In the genomic region with DNA sequence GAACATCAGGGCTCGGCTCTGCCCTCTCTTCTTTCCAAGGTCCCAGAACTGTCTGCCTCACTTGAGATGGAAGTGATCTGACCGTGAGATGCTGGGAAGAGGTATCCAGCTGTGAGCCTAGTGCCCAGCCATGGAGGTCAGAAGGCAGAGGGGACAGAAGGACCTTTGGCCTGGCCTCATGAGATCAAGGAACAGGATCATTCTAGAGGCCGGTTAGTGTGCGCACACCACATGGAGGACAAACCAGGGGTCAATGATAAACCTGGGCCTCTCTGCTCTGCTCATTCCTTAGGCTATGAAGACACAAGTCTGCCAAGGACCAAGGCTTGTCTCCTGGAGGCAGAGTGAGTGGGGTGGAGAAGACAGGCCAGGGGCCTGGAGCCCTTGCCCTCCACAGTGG, we compare ENCODE assay signal across 25 mouse cellular contexts.
DNase-seq lines count a peak whose midpoint lies in the region; ATAC-seq and TF ChIP-seq lines count a peak whose summit lies in the region.
"Had no signal": no experiment of that assay in that cellular context is flagged by ENCODE, and none has a peak within 500 bp of the region (broad histone marks: within the 10 kb centered on the region; RNA-seq: fewer than 3 reads in every experiment).

No protein-coding gene starts in this region.

- no peaks in the 10 kb centered on the region for H3K27me3 ChIP-seq in heart, embryonic 15.5 days
- no peaks in the 10 kb centered on the region for H3K27me3 ChIP-seq in kidney, embryonic 16.5 days (ENCODE audit: insufficient read depth, low read length)
- no peaks in the 10 kb centered on the region for H3K27me3 ChIP-seq in intestine, postnatal 0 days (replicated peaks; ENCODE audit: control insufficient read depth, insufficient read depth, low read length)
- no peaks in the 10 kb centered on the region for H3K27me3 ChIP-seq in stomach, postnatal 0 days (ENCODE audit: control insufficient read depth, insufficient read depth, low read length)
- H3K27me3 ChIP-seq: heart, embryonic 12.5 days; lung, embryonic 15.5 days; megakaryocyte, embryonic 14.5 days; midbrain, embryonic 15.5 days had no signal

- no peak overlapping the region for H3K4me2 ChIP-seq in heart, embryonic 15.5 days
- H3K4me2 ChIP-seq in kidney, embryonic 16.5 days (replicated peaks; ENCODE audit: low read depth, low read length) = no peak overlapping the region
- no peak overlapping the region for H3K4me2 ChIP-seq in intestine, postnatal 0 days (replicated peaks; ENCODE audit: low read depth)
- H3K4me2 ChIP-seq in stomach, postnatal 0 days (replicated peaks; ENCODE audit: low read depth) = no peak overlapping the region
- H3K4me2 ChIP-seq: forebrain, embryonic 12.5 days; heart, embryonic 12.5 days; limb, embryonic 12.5 days; lung, embryonic 15.5 days; midbrain, embryonic 15.5 days; neural tube, embryonic 12.5 days had no signal

- 91% methylated on average over 4 of the region's 4 CpGs for WGBS in heart, embryonic 15.5 days
- WGBS in kidney, embryonic 16.5 days = 72% methylated on average over 4 of the region's 4 CpGs
- 82% methylated on average over 4 of the region's 4 CpGs for WGBS in intestine, postnatal 0 days
- 87% methylated on average over 4 of the region's 4 CpGs for WGBS in stomach, postnatal 0 days

- H3K36me3 ChIP-seq in heart, embryonic 15.5 days = no peaks in the 10 kb centered on the region
- H3K36me3 ChIP-seq in kidney, embryonic 16.5 days (ENCODE audit: insufficient read depth, low read length) = no peaks in the 10 kb centered on the region
- peaks cover 20% of the 10 kb centered on the region; the same call in 1 of the 2 replicates for H3K36me3 ChIP-seq in intestine, postnatal 0 days (ENCODE audit: control insufficient read depth, insufficient read depth)
- 0 out of 2 replicates have a peak, but pooled peaks cover 2% of the 10 kb centered on the region for H3K36me3 ChIP-seq in stomach, postnatal 0 days (ENCODE audit: control insufficient read depth, insufficient read depth, low read length)
- H3K36me3 ChIP-seq: limb, embryonic 12.5 days; lung, embryonic 15.5 days; midbrain, embryonic 15.5 days had no signal

- no peak for DNase-seq in heart, adult 9 months (ENCODE audit: low spot score in 2 of 2)
- DNase-seq in kidney, postnatal 10 days = no peak
- DNase-seq in stomach, postnatal 0 days (ENCODE audit: low spot score) = no peak
- no peak for DNase-seq in B cell, adult 2 months
- DNase-seq: adrenal gland, adult 8-10 months; cerebellum, adult 11-12 months; cerebellum, postnatal 10 days; lung, postnatal 36 days; retina, postnatal 1 day; right cerebral cortex, postnatal 25 days; spleen, adult 18-20 months had no signal

- no peak for TF ChIP-seq EP300 in stomach, postnatal 0 days (optimal IDR thresholded peaks at IDR 0.05)

- peaks cover 70% of the 10 kb centered on the region for H3K4me1 ChIP-seq in heart, embryonic 15.5 days (replicated peaks)
- H3K4me1 ChIP-seq in kidney, embryonic 16.5 days (ENCODE audit: insufficient read depth, low read length) = peaks cover 57% of the 10 kb centered on the region
- 0 out of 2 replicates have a peak, but pooled peaks cover 4% of the 10 kb centered on the region for H3K4me1 ChIP-seq in intestine, postnatal 0 days (replicated peaks; ENCODE audit: control insufficient read depth, insufficient read depth, low read length)
- H3K4me1 ChIP-seq in stomach, postnatal 0 days (replicated peaks; ENCODE audit: control insufficient read depth, insufficient read depth) = 0 out of 2 replicates have a peak, but pooled peaks cover 3% of the 10 kb centered on the region
- H3K4me1 ChIP-seq: megakaryocyte, embryonic 14.5 days; midbrain, embryonic 15.5 days had no signal

- no peak overlapping the region for H3K4me3 ChIP-seq in heart, embryonic 15.5 days
- no peak overlapping the region for H3K4me3 ChIP-seq in kidney, embryonic 16.5 days (ENCODE audit: low read length)
- no peak overlapping the region for H3K4me3 ChIP-seq in intestine, postnatal 0 days (ENCODE audit: low read depth, low read length)
- no peak overlapping the region for H3K4me3 ChIP-seq in stomach, postnatal 0 days (ENCODE audit: low read depth, low read length)
- H3K4me3 ChIP-seq: forebrain, embryonic 12.5 days; heart, embryonic 12.5 days; layer of hippocampus, adult 2 months; limb, embryonic 12.5 days; lung, embryonic 15.5 days; megakaryocyte, embryonic 14.5 days; midbrain, embryonic 15.5 days; neural tube, embryonic 12.5 days had no signal

- peak overlapping the region; percentile 63; the same call in 1 of the 2 replicates for H3K27ac ChIP-seq in heart, embryonic 15.5 days
- H3K27ac ChIP-seq in kidney, embryonic 16.5 days (ENCODE audit: low read length) = peak overlapping the region; percentile 59; the same call in 1 of the 2 replicates
- no peak overlapping the region for H3K27ac ChIP-seq in intestine, postnatal 0 days (ENCODE audit: low read depth, low read length)
- H3K27ac ChIP-seq in stomach, postnatal 0 days (replicated peaks) = peak overlapping the region; percentile 31; the same call in 1 of the 2 replicates
- H3K27ac ChIP-seq: forebrain, embryonic 12.5 days; layer of hippocampus, adult 2 months; limb, embryonic 12.5 days; liver, embryonic 14.5 days; lung, embryonic 15.5 days; midbrain, embryonic 15.5 days; neural tube, embryonic 12.5 days had no signal

- H3K9ac ChIP-seq in heart, embryonic 15.5 days = no peak overlapping the region
- H3K9ac ChIP-seq in kidney, embryonic 16.5 days (replicated peaks; ENCODE audit: low read length) = no peak overlapping the region
- H3K9ac ChIP-seq in intestine, postnatal 0 days (ENCODE audit: low read depth, low read length) = no peak overlapping the region
- H3K9ac ChIP-seq in stomach, postnatal 0 days (ENCODE audit: low read length) = no peak overlapping the region
- H3K9ac ChIP-seq: forebrain, embryonic 12.5 days; heart, embryonic 12.5 days; limb, embryonic 12.5 days; liver, embryonic 14.5 days; lung, embryonic 15.5 days; midbrain, embryonic 15.5 days; neural tube, embryonic 12.5 days had no signal

- no peak for TF ChIP-seq CTCF in intestine, postnatal 0 days (IDR thresholded peaks at IDR 0.05; ENCODE audit: low read depth)
- TF ChIP-seq CTCF in stomach, postnatal 0 days (IDR thresholded peaks at IDR 0.05; ENCODE audit: low read depth) = no peak

- ATAC-seq in heart, embryonic 15.5 days (replicated peaks; ENCODE audit: insufficient number of reproducible peaks, insufficient read depth, low FRiP score, low read depth) = no peak
- 0 out of 2 replicates have a peak, but pooled peaks have one; percentile 10 for ATAC-seq in kidney, embryonic 16.5 days (ENCODE audit: low FRiP score, low TSS enrichment)
- 0 out of 2 replicates have a peak, but pooled peaks have one; percentile 18 for ATAC-seq in intestine, postnatal 0 days
- no peak for ATAC-seq in stomach, postnatal 0 days (ENCODE audit: low FRiP score, low TSS enrichment)
- ATAC-seq: activated CD4-positive, CD25-positive, alpha-beta regulatory T cell, adult 4 months; hindbrain, embryonic 16.5 days; midbrain, embryonic 15.5 days had no signal

- H3K9me3 ChIP-seq in heart, embryonic 15.5 days (replicated peaks) = no peaks in the 10 kb centered on the region
- H3K9me3 ChIP-seq in kidney, embryonic 16.5 days (ENCODE audit: low read length) = no peaks in the 10 kb centered on the region
- H3K9me3 ChIP-seq in intestine, postnatal 0 days (ENCODE audit: control insufficient read depth) = no peaks in the 10 kb centered on the region
- no peaks in the 10 kb centered on the region for H3K9me3 ChIP-seq in stomach, postnatal 0 days (ENCODE audit: control insufficient read depth, low read length)
- H3K9me3 ChIP-seq: forebrain, embryonic 12.5 days; heart, embryonic 12.5 days; limb, embryonic 12.5 days; lung, embryonic 15.5 days; megakaryocyte, embryonic 14.5 days; midbrain, embryonic 15.5 days; neural tube, embryonic 12.5 days had no signal

Comparison
In these comparisons a context has a peak if more than half of its experiments do, and no peak if none do; other contexts are left out.
1. ATAC-seq: peak in kidney, embryonic 16.5 days (single experiment) and intestine, postnatal 0 days (single experiment); none in heart, embryonic 15.5 days (single experiment) and stomach, postnatal 0 days (single experiment).